Mouse (Mus musculus): ENCODE measurements around the gene Tma7. TPM values are rescaled to one million over a fixed set of nuclear protein-coding genes. Genes with fewer than 3 reads are reported as not detected.
A peak's percentile ranks its signal among the peaks of the same experiment; 100 is the strongest.

Gene Tma7
- polyA plus RNA-seq, 1 experiment from 2014 or later: 616 TPM

DNA sequence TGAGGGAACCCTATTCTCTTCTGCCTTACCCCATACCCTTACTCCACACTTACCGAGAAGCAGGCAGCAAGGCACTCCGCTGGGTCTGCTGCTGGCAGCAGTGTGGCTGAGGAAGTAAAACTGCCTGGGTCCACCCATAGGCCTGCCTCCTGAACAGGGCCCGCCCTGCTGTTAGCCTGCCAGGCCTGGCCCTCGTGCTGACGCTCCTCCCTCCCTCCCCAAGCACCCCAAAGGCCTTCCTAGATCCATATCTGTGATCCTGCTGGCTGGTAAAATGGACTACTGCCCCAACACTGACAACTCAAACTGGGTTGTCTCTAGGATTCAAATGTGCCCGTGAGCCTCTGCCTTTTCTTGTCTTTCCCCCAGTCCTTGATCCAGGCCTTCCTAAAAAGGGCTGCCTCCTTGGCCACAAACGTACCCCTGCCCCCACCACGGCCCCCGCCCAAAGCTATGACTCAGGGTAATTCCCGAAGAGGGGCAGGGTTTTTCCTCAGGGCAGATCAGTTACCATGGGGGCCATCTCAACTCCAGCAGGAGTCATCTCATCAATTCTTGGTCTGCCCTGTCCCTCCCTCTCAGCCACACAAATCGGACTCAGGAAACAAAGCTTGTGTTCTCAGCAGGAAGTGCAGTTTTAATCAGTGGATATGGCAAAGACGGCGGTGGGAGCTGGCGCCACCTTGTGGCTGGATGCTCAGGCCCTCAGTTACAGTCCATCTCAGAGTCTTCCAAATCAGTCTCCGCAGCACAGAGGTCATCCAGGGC, 23.1 kb downstream of the Tma7 start, which contains the start of gene Trex1:
Gene Trex1 (minus strand): TSS at position 599 of the 768 bp plus-strand sequence.
- ATAC-seq (replicated peaks; ENCODE audit: low FRiP score): peak; percentile 88
- 9% methylated on average over 15 of the region's 15 CpGs for WGBS
- no peaks in the 10 kb centered on the region for H3K9me3 ChIP-seq (replicated peaks)
- H3K4me2 ChIP-seq: peak within 1 kb of the TSS; percentile 69
- H3K9ac ChIP-seq: peak within 1 kb of the TSS; percentile 61
- H3K27ac ChIP-seq: peak within 1 kb of the TSS; percentile 96
- H3K4me1 ChIP-seq: peaks cover 29% of the 10 kb centered on the region
- peaks cover 75% of the 10 kb centered on the region for H3K36me3 ChIP-seq
- H3K4me3 ChIP-seq (replicated peaks): peak within 1 kb of the TSS; percentile 47
- H3K27me3 ChIP-seq: no peaks in the 10 kb centered on the region

DNA sequence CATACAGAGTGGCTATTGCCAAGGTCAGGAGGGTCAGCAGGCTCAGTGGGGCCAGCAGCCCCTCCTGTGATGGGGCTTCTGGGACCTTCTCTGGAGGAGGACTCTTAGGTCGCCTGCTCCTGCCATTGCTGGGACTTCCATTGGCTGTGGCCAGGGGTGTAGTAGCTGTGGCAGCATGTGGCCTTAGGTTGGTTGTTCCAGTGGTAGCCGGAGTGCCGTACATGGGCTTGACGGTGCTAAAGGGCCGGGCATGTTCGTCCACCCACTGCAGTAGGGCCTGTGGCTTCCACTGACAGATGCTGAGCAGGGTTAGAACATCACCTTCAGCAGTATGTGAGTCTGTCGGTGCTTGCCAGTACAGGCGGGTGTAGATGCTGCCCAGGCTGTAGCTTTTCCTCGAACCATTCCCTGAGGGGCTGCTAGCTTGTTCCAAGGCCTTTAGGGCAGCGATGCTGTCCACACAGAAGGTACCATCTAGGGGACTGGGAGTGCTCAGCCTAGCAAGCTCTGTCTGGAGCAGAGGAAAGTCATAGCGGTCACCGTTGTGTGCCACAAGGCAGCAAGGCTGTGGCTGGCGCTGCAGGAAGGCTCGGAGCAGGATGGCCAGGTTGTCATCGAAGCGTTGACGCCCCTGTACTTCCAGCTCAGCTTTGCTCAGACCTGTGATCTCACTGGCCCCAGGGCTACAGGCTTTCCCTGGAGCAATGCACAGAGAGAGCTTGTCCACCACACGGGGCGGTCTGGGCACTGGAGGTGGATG, 24.2 kb downstream of the Tma7 start:
- Histone ChIP-seq H3K4me2 (peak overlapping the region; percentile 69), H3K9me3 (replicated peaks) (no peaks in the 10 kb centered on the region), H3K4me3 (replicated peaks) (peak overlapping the region; percentile 47), H3K36me3 (peaks cover 63% of the 10 kb centered on the region), H3K27ac (peak overlapping the region; percentile 96), H3K27me3 (no peaks in the 10 kb centered on the region), H3K9ac (peak overlapping the region; percentile 61; the same call in 1 of the 2 replicates), H3K4me1 (peaks cover 34% of the 10 kb centered on the region)
- no peak for ATAC-seq (replicated peaks; ENCODE audit: low FRiP score)
- 90% methylated on average over 19 of the region's 19 CpGs for WGBS

DNA sequence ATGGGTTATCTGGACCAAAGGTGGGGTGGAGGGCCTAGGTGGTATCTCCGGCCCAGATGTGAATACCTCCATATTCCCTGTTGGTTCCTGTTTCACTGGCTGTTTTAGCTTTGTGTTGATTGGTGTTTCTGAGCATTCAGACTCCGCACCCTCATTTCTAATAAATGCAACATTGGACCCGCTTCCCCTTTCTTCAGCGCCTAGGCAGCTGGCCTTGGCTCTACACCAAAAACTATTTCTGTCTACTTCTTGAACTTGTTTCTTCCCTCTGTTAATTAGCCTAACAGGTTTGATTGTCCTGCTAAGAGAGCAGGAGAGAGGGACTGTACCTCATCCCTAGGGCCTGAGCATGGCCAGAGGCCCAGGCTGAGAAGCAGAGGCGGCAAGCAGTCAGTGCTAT, 24.8 kb downstream of the Tma7 start:
- no peaks in the 10 kb centered on the region for H3K27me3 ChIP-seq
- peaks cover 34% of the 10 kb centered on the region for H3K4me1 ChIP-seq
- ATAC-seq (replicated peaks; ENCODE audit: low FRiP score): no peak
- no peak overlapping the region for H3K4me3 ChIP-seq (replicated peaks)
- WGBS: 94% methylated on average over 5 of the region's 5 CpGs
- H3K9me3 ChIP-seq (replicated peaks): no peaks in the 10 kb centered on the region
- H3K36me3 ChIP-seq: peaks cover 58% of the 10 kb centered on the region
- H3K27ac ChIP-seq: no peak overlapping the region
- no peak overlapping the region for H3K4me2 ChIP-seq
- H3K9ac ChIP-seq: no peak overlapping the region

DNA sequence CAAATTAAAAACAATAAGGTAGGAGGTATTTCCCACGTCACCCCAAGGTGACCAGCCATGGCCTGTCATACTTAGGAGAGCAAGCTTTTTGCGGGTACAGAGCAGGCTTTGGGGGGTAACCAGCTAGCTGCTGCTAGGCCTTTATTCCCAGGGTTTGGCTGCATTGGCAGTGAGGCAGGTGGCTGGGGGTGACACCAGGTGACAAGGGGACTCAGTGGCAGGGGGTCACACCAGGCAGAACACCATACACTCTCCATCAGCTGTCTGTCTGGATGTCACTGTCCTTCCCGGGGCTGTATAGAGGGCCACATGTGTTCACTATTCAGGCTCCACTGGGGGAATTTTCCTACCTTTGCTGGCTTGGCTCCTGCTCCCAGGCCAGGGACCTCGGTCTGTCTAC, 25.5 kb downstream of the Tma7 start:
- 88% methylated on average over 4 of the region's 4 CpGs for WGBS
- Histone ChIP-seq H3K4me3 (replicated peaks) (no peak overlapping the region), H3K4me1 (peaks cover 34% of the 10 kb centered on the region), H3K27ac (no peak overlapping the region), H3K9me3 (replicated peaks) (no peaks in the 10 kb centered on the region), H3K9ac (no peak overlapping the region), H3K4me2 (no peak overlapping the region), H3K27me3 (no peaks in the 10 kb centered on the region), H3K36me3 (peaks cover 55% of the 10 kb centered on the region)
- no peak for ATAC-seq (replicated peaks; ENCODE audit: low FRiP score)

DNA sequence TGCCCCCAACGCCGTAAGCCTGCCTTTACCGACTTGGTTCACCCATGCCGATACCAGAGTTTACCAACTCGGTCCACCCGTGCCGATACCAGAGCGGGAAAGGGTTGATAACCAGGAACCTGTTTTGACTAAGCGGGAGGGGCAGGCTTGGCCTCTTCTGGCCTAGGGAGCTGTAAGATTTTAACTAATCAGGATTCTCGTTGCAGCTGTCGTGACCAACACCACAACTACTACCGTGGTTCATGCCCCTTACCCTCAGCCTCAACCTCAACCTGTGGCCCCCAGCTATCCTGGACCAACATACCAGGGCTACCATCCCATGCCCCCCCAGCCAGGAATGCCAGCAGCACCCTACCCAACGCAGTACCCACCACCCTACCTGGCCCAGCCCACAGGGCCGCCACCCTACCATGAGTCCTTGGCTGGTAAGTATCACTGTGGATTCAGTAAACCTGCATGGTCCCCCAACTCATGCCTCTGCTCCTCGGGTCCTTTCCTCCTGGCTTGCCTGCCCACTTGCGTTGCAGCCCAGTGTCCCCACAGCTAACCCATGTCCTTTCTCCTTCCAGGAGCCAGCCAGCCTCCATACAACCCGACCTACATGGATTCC, 26.2 kb downstream of the Tma7 start:
- ATAC-seq (replicated peaks; ENCODE audit: low FRiP score): no peak
- 90% methylated on average over 17 of the region's 17 CpGs for WGBS
- no peak overlapping the region for H3K27ac ChIP-seq
- H3K9me3 ChIP-seq (replicated peaks): no peaks in the 10 kb centered on the region
- no peak overlapping the region for H3K9ac ChIP-seq
- H3K27me3 ChIP-seq: no peaks in the 10 kb centered on the region
- H3K4me2 ChIP-seq: no peak overlapping the region
- H3K4me3 ChIP-seq (replicated peaks): no peak overlapping the region
- peaks cover 34% of the 10 kb centered on the region for H3K4me1 ChIP-seq
- peaks cover 58% of the 10 kb centered on the region for H3K36me3 ChIP-seq

DNA sequence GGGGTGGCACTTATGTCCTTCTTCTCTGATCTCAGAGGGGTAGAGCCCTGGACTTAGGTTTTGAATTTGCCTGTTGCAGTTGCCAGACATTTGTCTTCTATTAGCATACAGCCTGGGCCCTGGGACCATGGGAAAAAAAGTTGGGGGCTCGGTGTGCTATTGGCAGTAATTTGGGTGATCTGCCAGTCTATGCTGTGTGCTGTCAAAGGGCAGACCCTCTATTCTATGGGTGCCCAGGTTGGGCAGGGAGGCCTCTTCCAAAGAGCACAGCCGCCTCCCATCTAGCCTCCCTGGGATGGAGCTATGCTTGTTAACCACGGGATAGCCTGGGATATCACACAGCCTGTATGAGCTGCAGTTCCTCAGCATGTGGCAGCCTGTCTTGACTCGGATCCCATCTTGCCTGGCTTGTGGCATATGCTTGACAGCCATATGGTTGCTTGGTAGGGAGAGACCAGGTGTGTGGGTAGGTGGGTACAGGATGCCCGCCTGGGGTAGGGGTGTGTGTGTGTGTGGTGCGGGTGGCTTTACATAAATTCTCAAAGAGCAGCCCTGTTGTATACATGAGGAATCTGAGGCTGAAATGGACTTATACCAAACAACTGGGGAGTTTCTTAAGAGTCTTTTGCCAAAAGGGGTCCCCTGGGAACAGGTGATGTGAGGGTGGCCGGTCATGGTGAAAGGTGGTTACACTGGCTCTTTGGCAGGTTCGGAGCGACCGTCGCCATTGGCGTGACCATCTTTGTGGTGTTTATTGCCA, 26.9 kb downstream of the Tma7 start:
- Histone ChIP-seq H3K27me3 (no peaks in the 10 kb centered on the region), H3K27ac (peak overlapping the region; percentile 82), H3K4me3 (replicated peaks) (peak overlapping the region; percentile 38), H3K36me3 (peaks cover 51% of the 10 kb centered on the region), H3K4me2 (peak overlapping the region; percentile 56), H3K4me1 (peaks cover 34% of the 10 kb centered on the region), H3K9me3 (replicated peaks) (no peaks in the 10 kb centered on the region), H3K9ac (0 out of 2 replicates have a peak overlapping the region, but pooled peaks have one; percentile 0)
- no peak for ATAC-seq (replicated peaks; ENCODE audit: low FRiP score)
- WGBS: 89% methylated on average over 12 of the region's 12 CpGs

DNA sequence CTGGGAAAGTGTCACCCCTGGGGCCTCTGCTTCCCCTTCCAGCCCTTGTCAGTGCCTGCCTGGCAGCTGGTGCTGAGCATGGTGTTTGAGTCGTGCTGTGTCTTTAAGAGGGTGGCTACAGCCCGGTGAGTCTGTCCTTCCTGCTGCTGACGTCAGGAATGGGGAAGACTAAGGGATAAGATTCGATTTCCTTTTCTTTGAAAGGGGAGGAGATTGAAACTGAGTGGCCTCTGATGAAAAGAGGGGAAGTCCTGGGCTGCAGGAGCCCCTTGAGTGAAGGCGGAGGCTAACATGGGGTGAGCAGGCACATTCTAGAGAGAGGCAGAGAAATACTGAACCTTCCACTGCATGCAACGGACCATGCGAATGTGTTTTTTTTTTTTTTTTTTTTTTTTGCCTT, 27.7 kb downstream of the Tma7 start:
- H3K4me2 ChIP-seq: peak overlapping the region; percentile 56
- 0 out of 2 replicates have a peak overlapping the region, but pooled peaks have one; percentile 0 for H3K9ac ChIP-seq
- peaks cover 31% of the 10 kb centered on the region for H3K4me1 ChIP-seq
- peak overlapping the region; percentile 82 for H3K27ac ChIP-seq
- peaks cover 46% of the 10 kb centered on the region for H3K36me3 ChIP-seq
- 0% methylated on average over 7 of the region's 7 CpGs for WGBS
- no peaks in the 10 kb centered on the region for H3K27me3 ChIP-seq
- ATAC-seq (replicated peaks; ENCODE audit: low FRiP score): peak; percentile 80
- no peaks in the 10 kb centered on the region for H3K9me3 ChIP-seq (replicated peaks)
- H3K4me3 ChIP-seq (replicated peaks): peak overlapping the region; percentile 38

DNA sequence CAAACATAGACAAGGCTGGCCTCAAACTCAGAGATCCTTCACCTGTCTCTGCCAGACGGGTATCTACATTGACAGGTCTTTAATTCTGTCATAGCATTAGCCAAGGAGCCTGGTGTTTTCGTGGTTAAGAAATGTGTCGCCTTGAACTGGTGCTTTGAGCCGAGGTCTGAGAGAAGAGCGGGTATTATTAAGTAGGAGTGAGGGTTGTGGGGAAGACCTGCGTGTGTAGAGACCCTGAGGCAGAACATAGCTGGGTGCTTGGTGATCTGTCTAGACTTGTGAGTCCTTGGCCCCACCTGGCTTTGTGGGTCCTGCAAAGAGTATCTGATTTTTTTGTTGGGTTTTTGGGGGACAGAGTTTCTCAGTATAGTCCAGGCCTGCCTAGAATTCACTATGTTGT, 28.5 kb downstream of the Tma7 start:
- H3K27me3 ChIP-seq: no peaks in the 10 kb centered on the region
- H3K4me1 ChIP-seq: peaks cover 24% of the 10 kb centered on the region
- no peaks in the 10 kb centered on the region for H3K9me3 ChIP-seq (replicated peaks)
- no peak for ATAC-seq (replicated peaks; ENCODE audit: low FRiP score)
- no peak overlapping the region for H3K4me2 ChIP-seq
- peak overlapping the region; percentile 82; the same call in 1 of the 2 replicates for H3K27ac ChIP-seq
- 77% methylated on average over 6 of the region's 6 CpGs for WGBS
- no peak overlapping the region for H3K9ac ChIP-seq
- peaks cover 46% of the 10 kb centered on the region for H3K36me3 ChIP-seq
- H3K4me3 ChIP-seq (replicated peaks): no peak overlapping the region

DNA sequence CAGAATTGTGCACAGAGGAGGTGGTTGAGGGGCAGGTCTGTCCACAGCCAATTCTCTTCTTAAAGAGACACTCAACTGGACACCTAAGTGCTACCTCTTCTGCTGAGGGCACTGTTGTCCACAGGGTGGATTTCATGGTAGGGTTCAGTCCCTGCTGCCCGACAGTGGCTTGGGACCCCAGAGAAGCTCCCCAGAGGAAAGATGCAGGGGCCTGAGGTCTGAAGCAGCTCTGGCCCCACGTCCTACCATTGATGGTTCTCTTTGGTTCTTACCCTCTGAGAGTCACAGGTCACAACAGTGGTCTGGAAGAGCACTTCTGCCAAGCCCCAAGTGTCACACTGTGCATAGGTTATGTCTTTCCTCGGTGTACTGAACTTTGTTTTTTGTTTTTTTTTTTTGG, 29.0 kb downstream of the Tma7 start:
- no peak overlapping the region for H3K27ac ChIP-seq
- H3K36me3 ChIP-seq: peaks cover 47% of the 10 kb centered on the region
- peaks cover 19% of the 10 kb centered on the region for H3K4me1 ChIP-seq
- whole genome bisulfite sequencing: 86% methylated on average over 3 of the region's 3 CpGs
- H3K4me3 ChIP-seq (replicated peaks): no peak overlapping the region
- no peak overlapping the region for H3K4me2 ChIP-seq
- no peak for ATAC-seq (replicated peaks; ENCODE audit: low FRiP score)
- no peaks in the 10 kb centered on the region for H3K27me3 ChIP-seq
- H3K9ac ChIP-seq: no peak overlapping the region
- H3K9me3 ChIP-seq (replicated peaks): no peaks in the 10 kb centered on the region

DNA sequence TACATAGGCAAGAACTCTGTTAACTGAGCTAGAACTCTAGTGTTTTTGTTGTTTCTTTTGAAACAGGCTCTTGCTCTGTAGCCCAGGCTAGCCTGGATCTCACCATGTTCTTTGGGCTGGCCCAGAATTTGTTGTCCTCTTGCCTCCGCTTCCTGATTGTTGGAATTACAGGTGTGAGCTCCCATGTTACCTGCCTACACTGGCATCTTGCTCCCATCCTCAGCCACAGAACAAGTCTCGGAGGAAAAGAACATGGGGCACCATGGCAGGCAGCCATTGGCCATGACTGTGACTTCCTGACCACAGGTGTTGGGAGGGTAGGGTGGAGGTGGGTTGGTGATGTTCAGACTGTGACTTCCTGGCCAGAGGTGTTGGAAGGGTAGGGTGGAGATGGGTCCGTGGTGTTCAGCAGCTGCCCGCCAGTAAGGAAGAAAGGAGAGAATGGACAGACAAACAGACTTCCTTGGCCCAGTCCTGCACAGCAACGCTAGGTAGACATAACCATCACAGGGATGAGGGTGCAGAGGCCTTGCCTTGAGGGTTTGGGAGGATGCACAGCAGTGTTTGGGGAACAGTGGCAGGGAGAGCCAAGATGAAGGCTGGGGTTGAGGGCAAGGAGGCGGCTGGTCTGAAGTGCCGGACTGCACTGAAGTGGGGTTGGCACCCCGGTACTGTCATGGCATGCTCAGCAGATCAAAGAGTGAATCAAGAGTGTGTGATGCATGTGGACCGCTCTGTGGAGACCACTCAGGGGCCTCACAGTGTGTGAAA, 29.7 kb downstream of the Tma7 start:
- Histone ChIP-seq H3K27ac (no peak overlapping the region), H3K4me1 (peaks cover 17% of the 10 kb centered on the region), H3K36me3 (peaks cover 41% of the 10 kb centered on the region), H3K9ac (no peak overlapping the region), H3K4me3 (replicated peaks) (no peak overlapping the region), H3K9me3 (replicated peaks) (no peaks in the 10 kb centered on the region), H3K4me2 (no peak overlapping the region), H3K27me3 (no peaks in the 10 kb centered on the region)
- WGBS: 86% methylated on average over 9 of the region's 9 CpGs
- no peak for ATAC-seq (replicated peaks; ENCODE audit: low FRiP score)
